Mouse (Mus musculus) ES-Bruce4 (cell line): ENCODE measurements around the gene Erbb4.

Experiments used
- CTCF ChIP-seq: IDR thresholded peaks from one replicate; pipeline ENCODE4 v1.8.1; 2011; ENCODE audit warnings: low read depth, low read length
- POLR2A ChIP-seq: IDR thresholded peaks from one replicate; pipeline ENCODE4 v1.8.1; 2011; ENCODE audit warnings: low read length; ENCODE audit not compliant: insufficient read depth

DNA sequence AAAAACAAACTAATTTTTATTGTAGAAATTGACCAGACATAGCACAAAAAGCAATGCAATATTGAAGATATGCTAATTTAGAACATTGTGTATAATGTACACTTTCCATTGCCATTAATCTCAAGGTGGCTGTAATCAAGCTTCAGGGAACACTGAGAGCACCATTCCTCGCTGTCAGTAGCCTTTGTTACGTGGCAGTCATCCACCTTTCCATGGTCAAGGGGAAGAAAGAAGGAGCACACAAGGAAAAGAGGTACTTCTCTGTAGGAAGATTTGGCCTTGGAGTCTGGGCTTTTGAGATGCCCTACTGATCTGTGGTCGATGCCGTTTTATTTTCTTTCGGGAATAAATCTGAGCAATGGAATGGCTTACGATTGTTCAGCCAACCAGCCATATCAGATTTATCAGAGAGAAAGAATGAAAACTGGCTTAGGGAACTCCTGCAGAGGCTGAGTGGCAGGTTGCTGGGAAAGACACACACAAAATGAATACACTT lies 4.6 kb downstream of the Erbb4 start:
- TF ChIP-seq CTCF (no peak), POLR2A (no peak)
